In the genomic region with DNA sequence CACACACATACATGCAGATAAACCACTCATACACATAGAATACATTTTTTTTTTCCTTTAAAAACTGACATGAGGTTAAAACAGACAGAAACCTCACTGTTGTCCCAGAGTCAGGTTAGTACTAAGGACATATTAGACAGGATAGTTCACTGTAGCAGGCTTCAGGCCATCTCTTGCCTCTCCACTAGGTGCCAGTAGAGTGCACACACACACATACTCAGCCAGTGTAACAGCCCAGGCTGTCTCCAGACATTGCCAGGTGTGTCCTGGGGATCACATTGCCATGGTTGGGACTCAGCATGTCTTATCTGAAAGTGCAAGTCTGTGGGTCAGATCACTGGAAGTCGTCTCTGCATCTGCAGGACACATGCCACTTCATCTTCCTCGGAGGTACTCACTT, we compare ENCODE assay signal across 8 mouse cellular contexts. TPM values are rescaled to one million over a fixed set of nuclear protein-coding genes. Genes with fewer than 3 reads are reported as not detected.
DNase-seq lines count a peak whose midpoint lies in the region; ATAC-seq and TF ChIP-seq lines count a peak whose summit lies in the region.

No protein-coding gene starts in this region.

- H3K27ac ChIP-seq in hindbrain, embryonic 10.5 days: no peak overlapping the region
- H3K27ac ChIP-seq in hindbrain, embryonic 12.5 days: no peak overlapping the region
- no peak overlapping the region for H3K27ac ChIP-seq in ES-E14 (ENCODE audit: insufficient read depth, low read depth, low read length, poor library complexity, severe bottlenecking)
- H3K27ac ChIP-seq in hindbrain, embryonic 15.5 days (replicated peaks): no peak overlapping the region
- H3K27ac ChIP-seq in limb, embryonic 12.5 days: no peak overlapping the region

- peak; percentile 29 for DNase-seq in hindbrain, embryonic 10.5 days (ENCODE audit: low spot score)
- no peak for DNase-seq in ES-E14 (ENCODE audit: low read depth, low spot score)
- peak; percentile 35 to 47 for DNase-seq in cerebellum, postnatal 36 days
- DNase-seq in natural killer cell, adult 2 months (ENCODE audit: low spot score in 2 of 2): peak; percentile 20 to 31
- DNase-seq in urinary bladder, adult 18-20 months (ENCODE audit: low spot score in 2 of 2): no peak

- no peak overlapping the region for H3K4me3 ChIP-seq in hindbrain, embryonic 10.5 days
- no peak overlapping the region for H3K4me3 ChIP-seq in hindbrain, embryonic 12.5 days
- H3K4me3 ChIP-seq in ES-E14 (ENCODE audit: insufficient read depth in 1 of 2, low read depth in 1 of 2, low read length in 2 of 2, poor library complexity in 1 of 2, severe bottlenecking in 1 of 2): no peak overlapping the region
- no peak overlapping the region for H3K4me3 ChIP-seq in hindbrain, embryonic 15.5 days
- H3K4me3 ChIP-seq in limb, embryonic 12.5 days (replicated peaks): no peak overlapping the region

- no peak overlapping the region for H3K4me2 ChIP-seq in hindbrain, embryonic 12.5 days (replicated peaks)
- no peak overlapping the region for H3K4me2 ChIP-seq in hindbrain, embryonic 15.5 days
- no peak overlapping the region for H3K4me2 ChIP-seq in limb, embryonic 12.5 days

- in situ Hi-C loops in ES-E14 (cut with MboI; ENCODE audit: low sequenced_read_pairs in 2 of 2, unreplicated experiment in 2 of 2): no loop called here

- WGBS in hindbrain, embryonic 10.5 days: 83% methylated on average over 2 of the region's 2 CpGs
- WGBS in hindbrain, embryonic 12.5 days: 84% methylated on average over 2 of the region's 2 CpGs
- WGBS in hindbrain, embryonic 15.5 days: 82% methylated on average over 2 of the region's 2 CpGs
- 76% methylated on average over 2 of the region's 2 CpGs for WGBS in limb, embryonic 12.5 days

- H3K4me1 ChIP-seq in hindbrain, embryonic 10.5 days (replicated peaks): peaks cover under 1% of the 10 kb centered on the region; the same call in 1 of the 2 replicates
- H3K4me1 ChIP-seq in hindbrain, embryonic 12.5 days: peaks cover under 1% of the 10 kb centered on the region
- H3K4me1 ChIP-seq in ES-E14 (ENCODE audit: control insufficient read depth in 2 of 2, insufficient read depth in 2 of 2, low read length in 2 of 2, poor library complexity in 1 of 2): 0 out of 4 replicates have a peak, but pooled peaks cover 0 to 2% of the 10 kb centered on the region in 2 experiments
- H3K4me1 ChIP-seq in hindbrain, embryonic 15.5 days (replicated peaks): peaks cover 6% of the 10 kb centered on the region; the same call in 1 of the 2 replicates
- no peaks in the 10 kb centered on the region for H3K4me1 ChIP-seq in limb, embryonic 12.5 days (replicated peaks)

- ATAC-seq in hindbrain, embryonic 12.5 days (ENCODE audit: low FRiP score): no peak
- 0 out of 2 replicates have a peak, but pooled peaks have one; percentile 65 for ATAC-seq in hindbrain, embryonic 15.5 days (ENCODE audit: low FRiP score, low read depth)
- peak; percentile 71; the same call in 1 of the 2 replicates for ATAC-seq in limb, embryonic 12.5 days (ENCODE audit: insufficient number of reproducible peaks, insufficient read depth, low FRiP score, low TSS enrichment, low read depth)

- no peaks in the 10 kb centered on the region for H3K9me3 ChIP-seq in hindbrain, embryonic 10.5 days
- H3K9me3 ChIP-seq in hindbrain, embryonic 12.5 days (replicated peaks): no peaks in the 10 kb centered on the region
- H3K9me3 ChIP-seq in ES-E14 (ENCODE audit: control insufficient read depth, insufficient read depth, low read depth, low read length): no peaks in the 10 kb centered on the region
- no peaks in the 10 kb centered on the region for H3K9me3 ChIP-seq in hindbrain, embryonic 15.5 days
- H3K9me3 ChIP-seq in limb, embryonic 12.5 days: no peaks in the 10 kb centered on the region

- no peaks in the 10 kb centered on the region for H3K27me3 ChIP-seq in hindbrain, embryonic 10.5 days (ENCODE audit: insufficient read depth, poor library complexity, severe bottlenecking)
- H3K27me3 ChIP-seq in hindbrain, embryonic 12.5 days: no peaks in the 10 kb centered on the region
- H3K27me3 ChIP-seq in hindbrain, embryonic 15.5 days: no peaks in the 10 kb centered on the region
- no peaks in the 10 kb centered on the region for H3K27me3 ChIP-seq in limb, embryonic 12.5 days

- H3K9ac ChIP-seq in hindbrain, embryonic 12.5 days: no peak overlapping the region
- no peak overlapping the region for H3K9ac ChIP-seq in ES-E14 (ENCODE audit: insufficient read depth, low read depth, low read length, poor library complexity, severe bottlenecking)
- no peak overlapping the region for H3K9ac ChIP-seq in hindbrain, embryonic 15.5 days
- H3K9ac ChIP-seq in limb, embryonic 12.5 days (replicated peaks): no peak overlapping the region

- peaks cover 78% of the 10 kb centered on the region for H3K36me3 ChIP-seq in hindbrain, embryonic 10.5 days
- H3K36me3 ChIP-seq in hindbrain, embryonic 12.5 days: peaks cover 65% of the 10 kb centered on the region
- H3K36me3 ChIP-seq in ES-E14 (ENCODE audit: control insufficient read depth, insufficient read depth, low read length, poor library complexity, severe bottlenecking): peaks cover 36% of the 10 kb centered on the region
- peaks cover 44% of the 10 kb centered on the region for H3K36me3 ChIP-seq in hindbrain, embryonic 15.5 days
- H3K36me3 ChIP-seq in limb, embryonic 12.5 days: peaks cover 78% of the 10 kb centered on the region

TF ChIP-seq in ES-E14, 5 proteins besides CTCF, POLR2A, EP300 and RAD21:
- no peak for TF ChIP-seq ZNF384 (IDR thresholded peaks at IDR 0.05; ENCODE audit: low read depth, low read length)
- no peak for TF ChIP-seq HCFC1 (IDR thresholded peaks at IDR 0.05; ENCODE audit: borderline replicate concordance, insufficient read depth, low read length)
- TF ChIP-seq ZC3H11A (IDR thresholded peaks at IDR 0.05; ENCODE audit: borderline replicate concordance, low read depth, low read length): peak; percentile 30; the same call in 1 of the 2 replicates
- TF ChIP-seq CHD2 (IDR thresholded peaks at IDR 0.05; ENCODE audit: low read depth, low read length): no peak

RNA-seq across cellular contexts. Expression of gene Tmem186, which starts 6.3 kb away (rescaled TPM):
- 22.8 and 23.8 TPM in 2 replicates for polyA plus RNA-seq in hindbrain, embryonic 10.5 days (2016; fragmentation: Nextera tagmentation; extraction: Ambion mirVana)
- 22.6 and 23.0 TPM in 2 replicates for polyA plus RNA-seq in hindbrain, embryonic 12.5 days (2016; fragmentation: Nextera tagmentation; extraction: Ambion mirVana)
- 20.7 and 25.7 TPM in 2 replicates for total RNA-seq in ES-E14 (2012; rRNA removed)
- 20.2 and 22.0 TPM in 2 replicates for polyA plus RNA-seq in hindbrain, embryonic 15.5 days (2015; fragmentation: Nextera tagmentation; extraction: Ambion mirVana)
- 22.9 and 24.7 TPM in 2 replicates for polyA plus RNA-seq in limb, embryonic 12.5 days (2016; fragmentation: Nextera tagmentation; extraction: Ambion mirVana)

RNA-seq across cellular contexts. Expression of gene Pmm2, which starts 6.4 kb away (rescaled TPM):
- polyA plus RNA-seq in hindbrain, embryonic 10.5 days (2016; fragmentation: Nextera tagmentation; extraction: Ambion mirVana): 45.3 and 48.9 TPM in 2 replicates
- 49.6 and 51.0 TPM in 2 replicates for polyA plus RNA-seq in hindbrain, embryonic 12.5 days (2016; fragmentation: Nextera tagmentation; extraction: Ambion mirVana)
- total RNA-seq in ES-E14 (2012; rRNA removed): 34.7 and 34.8 TPM in 2 replicates
- 39.0 and 39.7 TPM in 2 replicates for polyA plus RNA-seq in hindbrain, embryonic 15.5 days (2015; fragmentation: Nextera tagmentation; extraction: Ambion mirVana)
- polyA plus RNA-seq in limb, embryonic 12.5 days (2016; fragmentation: Nextera tagmentation; extraction: Ambion mirVana): 54.1 and 55.3 TPM in 2 replicates

RNA-seq across cellular contexts. Expression of gene Carhsp1, which starts 28.1 kb away (rescaled TPM):
- polyA plus RNA-seq in hindbrain, embryonic 10.5 days (2016; fragmentation: Nextera tagmentation; extraction: Ambion mirVana): 187 and 235 TPM in 2 replicates
- polyA plus RNA-seq in hindbrain, embryonic 12.5 days (2016; fragmentation: Nextera tagmentation; extraction: Ambion mirVana): 229 and 234 TPM in 2 replicates
- 42.5 and 66.6 TPM in 2 replicates for total RNA-seq in ES-E14 (2012; rRNA removed)
- 171 and 178 TPM in 2 replicates for polyA plus RNA-seq in hindbrain, embryonic 15.5 days (2015; fragmentation: Nextera tagmentation; extraction: Ambion mirVana)
- polyA plus RNA-seq in limb, embryonic 12.5 days (2016; fragmentation: Nextera tagmentation; extraction: Ambion mirVana): 129 and 132 TPM in 2 replicates

RNA-seq across cellular contexts. Expression of gene Gm5767, which starts 36.7 kb away (rescaled TPM):
- polyA plus RNA-seq in hindbrain, embryonic 10.5 days (2016; fragmentation: Nextera tagmentation; extraction: Ambion mirVana): not detected in 2 replicates
- polyA plus RNA-seq in hindbrain, embryonic 12.5 days (2016; fragmentation: Nextera tagmentation; extraction: Ambion mirVana): not detected in 2 replicates
- total RNA-seq in ES-E14 (2012; rRNA removed): not detected in 2 replicates
- polyA plus RNA-seq in hindbrain, embryonic 15.5 days (2015; fragmentation: Nextera tagmentation; extraction: Ambion mirVana): not detected in 2 replicates
- not detected in 2 replicates for polyA plus RNA-seq in limb, embryonic 12.5 days (2016; fragmentation: Nextera tagmentation; extraction: Ambion mirVana)

Comparison
In these comparisons a context has a peak if more than half of its experiments do, and no peak if none do; other contexts are left out.
1. DNase-seq: peak in hindbrain, embryonic 10.5 days (single experiment), cerebellum, postnatal 36 days (2 of 2) and natural killer cell, adult 2 months (2 of 2); none in ES-E14 (single experiment) and urinary bladder, adult 18-20 months (0 of 2).